Mouse (Mus musculus): ENCODE measurements around the gene Thnsl1. TPM values are rescaled to one million over a fixed set of nuclear protein-coding genes. Genes with fewer than 3 reads are reported as not detected.

The Thnsl1 gene
- polyA plus RNA-seq, 1 experiment from 2014 or later = 24.5 TPM

- WGBS = 94% methylated on average over 5 of the region's 5 CpGs
- no peaks in the 10 kb centered on the region; the same call in 1 of the 2 replicates for H3K9me3 ChIP-seq (replicated peaks; ENCODE audit: control insufficient read depth, low read length, poor library complexity, severe bottlenecking)
- H3K4me2 ChIP-seq (ENCODE audit: low read length) = no peak overlapping the region
- H3K27ac ChIP-seq (ENCODE audit: low read length) = no peak overlapping the region
- H3K4me1 ChIP-seq (ENCODE audit: control insufficient read depth, insufficient read depth, low read length) = no peaks in the 10 kb centered on the region
- ATAC-seq = no peak
- no peaks in the 10 kb centered on the region for H3K36me3 ChIP-seq (ENCODE audit: control insufficient read depth, insufficient read depth, low read length)
- no peak overlapping the region for H3K4me3 ChIP-seq (ENCODE audit: low read depth, low read length)
- no peaks in the 10 kb centered on the region for H3K27me3 ChIP-seq (ENCODE audit: control insufficient read depth, insufficient read depth, low read depth, low read length)
- no peak overlapping the region for H3K9ac ChIP-seq (ENCODE audit: low read depth, low read length)
Measured at GRCm38 (mm10) chr2:21195233-21195632, 10.3 kb upstream of the Thnsl1 start.

DNA sequence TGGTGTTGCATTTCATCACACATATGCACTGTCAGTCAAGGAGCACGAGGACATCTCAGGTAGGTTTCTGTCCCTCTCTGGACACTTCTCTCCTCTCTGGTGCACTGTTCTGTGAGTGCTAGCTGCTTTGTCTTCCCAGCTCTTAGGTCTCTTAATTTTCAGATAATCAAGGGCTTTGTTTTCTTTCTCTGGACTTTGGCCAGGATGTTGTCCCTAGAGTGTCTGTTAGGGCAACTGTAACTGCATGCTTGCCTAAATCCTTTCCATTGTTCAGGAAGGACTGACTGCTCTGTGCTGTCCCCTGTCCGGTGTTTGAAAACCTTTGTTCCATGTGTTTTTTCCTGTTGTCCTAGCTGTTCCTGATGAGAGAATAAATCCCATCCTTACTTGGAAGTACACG lies 6.5 kb upstream of the Thnsl1 start:
- Histone ChIP-seq H3K4me2 (ENCODE audit: low read length) (no peak overlapping the region), H3K4me1 (ENCODE audit: control insufficient read depth, insufficient read depth, low read length) (no peaks in the 10 kb centered on the region), H3K4me3 (ENCODE audit: low read depth, low read length) (no peak overlapping the region), H3K9me3 (replicated peaks; ENCODE audit: control insufficient read depth, low read length, poor library complexity, severe bottlenecking) (no peaks in the 10 kb centered on the region; the same call in 1 of the 2 replicates), H3K27me3 (ENCODE audit: control insufficient read depth, insufficient read depth, low read depth, low read length) (no peaks in the 10 kb centered on the region), H3K36me3 (ENCODE audit: control insufficient read depth, insufficient read depth, low read length) (no peaks in the 10 kb centered on the region), H3K27ac (ENCODE audit: low read length) (no peak overlapping the region), H3K9ac (ENCODE audit: low read depth, low read length) (no peak overlapping the region)
- ATAC-seq = no peak
- 68% methylated on average over 3 of the region's 3 CpGs for WGBS

DNA sequence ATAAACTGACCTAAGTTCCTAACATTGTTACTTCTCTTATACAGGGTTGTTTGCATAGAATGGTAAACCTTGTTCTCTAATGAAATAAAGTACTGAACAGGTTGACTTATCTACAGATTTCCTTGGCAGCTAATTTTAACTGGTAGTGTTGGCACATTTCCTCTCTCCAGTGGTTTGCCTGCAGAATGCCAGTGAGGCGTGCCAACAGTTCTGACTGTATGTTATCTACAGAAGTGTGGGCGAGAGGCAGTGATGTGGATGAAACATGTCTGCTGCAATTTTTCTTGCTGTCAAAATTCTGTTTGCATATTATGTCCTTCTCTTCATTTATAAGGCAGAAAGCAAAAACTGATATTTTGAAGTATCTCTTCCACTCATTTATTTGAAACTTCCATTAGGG lies 2.8 kb upstream of the Thnsl1 start:
- Histone ChIP-seq H3K9me3 (replicated peaks; ENCODE audit: control insufficient read depth, low read length, poor library complexity, severe bottlenecking) (no peaks in the 10 kb centered on the region), H3K27me3 (ENCODE audit: control insufficient read depth, insufficient read depth, low read depth, low read length) (no peaks in the 10 kb centered on the region), H3K4me1 (ENCODE audit: control insufficient read depth, insufficient read depth, low read length) (peaks cover 13% of the 10 kb centered on the region), H3K36me3 (ENCODE audit: control insufficient read depth, insufficient read depth, low read length) (no peaks in the 10 kb centered on the region), H3K4me2 (ENCODE audit: low read length) (no peak overlapping the region), H3K4me3 (ENCODE audit: low read depth, low read length) (no peak overlapping the region), H3K27ac (ENCODE audit: low read length) (no peak overlapping the region), H3K9ac (ENCODE audit: low read depth, low read length) (no peak overlapping the region)
- no peak for ATAC-seq
- WGBS = 87% methylated on average over 2 of the region's 2 CpGs

DNA sequence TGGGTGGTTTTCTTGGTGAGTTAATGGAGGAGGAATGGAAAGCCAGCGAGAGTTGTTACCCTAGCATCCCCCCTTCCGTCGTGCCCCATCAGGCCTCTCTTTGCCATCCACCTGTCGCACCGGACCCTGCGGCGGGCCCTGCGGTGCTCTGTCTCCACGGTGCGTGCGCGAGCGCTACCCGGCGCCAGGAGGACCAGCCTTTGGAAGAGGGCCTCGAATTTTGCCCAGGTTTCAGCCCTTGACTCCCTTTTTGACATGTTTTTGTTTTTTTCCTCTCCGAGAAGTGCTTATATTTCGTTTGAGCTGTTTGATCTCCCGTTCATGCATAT lies 271 bp downstream of the Thnsl1 start:
- under 1% methylated on average over 19 of the region's 19 CpGs for WGBS
- Histone ChIP-seq H3K36me3 (ENCODE audit: control insufficient read depth, insufficient read depth, low read length) (no peaks in the 10 kb centered on the region), H3K4me2 (ENCODE audit: low read length) (peak overlapping the region; percentile 54), H3K9ac (ENCODE audit: low read depth, low read length) (peak overlapping the region; percentile 70), H3K27ac (ENCODE audit: low read length) (peak overlapping the region; percentile 81), H3K4me3 (ENCODE audit: low read depth, low read length) (peak overlapping the region; percentile 53), H3K27me3 (ENCODE audit: control insufficient read depth, insufficient read depth, low read depth, low read length) (no peaks in the 10 kb centered on the region), H3K9me3 (replicated peaks; ENCODE audit: control insufficient read depth, low read length, poor library complexity, severe bottlenecking) (no peaks in the 10 kb centered on the region), H3K4me1 (ENCODE audit: control insufficient read depth, insufficient read depth, low read length) (peaks cover 15% of the 10 kb centered on the region)
- ATAC-seq = peak; percentile 93

DNA sequence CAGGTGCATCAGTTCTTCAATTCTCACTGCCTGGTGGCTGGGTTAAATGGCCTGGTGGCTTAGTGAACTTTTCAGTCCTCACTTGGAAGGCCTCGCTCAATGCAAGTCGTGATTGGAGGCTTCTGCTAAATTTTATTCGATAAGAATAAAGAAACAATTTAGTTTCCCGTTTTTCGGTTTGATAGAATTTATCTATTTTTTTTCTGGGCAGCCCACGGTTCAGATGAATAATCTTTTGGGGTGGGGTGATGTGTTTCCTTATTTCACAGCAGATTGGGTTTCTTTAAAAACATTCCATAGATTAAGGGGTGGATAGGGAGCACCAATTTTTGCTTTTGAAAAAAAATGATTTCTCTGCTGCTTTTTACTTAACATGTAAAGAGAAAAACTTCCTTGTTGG lies 754 bp downstream of the Thnsl1 start:
- peak overlapping the region; percentile 54 for H3K4me2 ChIP-seq (ENCODE audit: low read length)
- H3K9me3 ChIP-seq (replicated peaks; ENCODE audit: control insufficient read depth, low read length, poor library complexity, severe bottlenecking) = no peaks in the 10 kb centered on the region
- no peaks in the 10 kb centered on the region for H3K36me3 ChIP-seq (ENCODE audit: control insufficient read depth, insufficient read depth, low read length)
- H3K9ac ChIP-seq (ENCODE audit: low read depth, low read length) = peak overlapping the region; percentile 70
- peak overlapping the region; percentile 53 for H3K4me3 ChIP-seq (ENCODE audit: low read depth, low read length)
- 25% methylated on average over 6 of the region's 6 CpGs for WGBS
- peaks cover 15% of the 10 kb centered on the region for H3K4me1 ChIP-seq (ENCODE audit: control insufficient read depth, insufficient read depth, low read length)
- H3K27me3 ChIP-seq (ENCODE audit: control insufficient read depth, insufficient read depth, low read depth, low read length) = no peaks in the 10 kb centered on the region
- H3K27ac ChIP-seq (ENCODE audit: low read length) = peak overlapping the region; percentile 81
- no peak for ATAC-seq

DNA sequence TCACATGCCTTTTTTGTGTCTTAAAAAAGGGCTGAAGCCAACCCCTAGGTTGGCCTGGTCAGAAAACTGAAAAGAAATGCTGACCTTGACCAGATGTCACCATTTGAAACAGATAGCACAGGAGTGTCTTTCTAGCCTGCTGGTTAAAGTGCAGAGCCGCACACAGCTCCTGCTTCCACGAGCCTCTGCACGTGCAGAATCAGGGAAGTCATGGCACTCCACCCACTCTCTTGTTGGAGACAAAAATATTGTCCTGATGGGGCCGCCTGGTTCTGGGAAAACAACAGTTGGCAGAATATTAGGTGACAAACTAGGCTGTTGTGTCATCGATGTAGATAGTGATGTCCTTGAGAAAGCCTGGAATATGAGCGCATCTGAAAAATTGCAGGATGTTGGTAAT lies 5.8 kb downstream of the Thnsl1 start:
- no peak for ATAC-seq
- peaks cover 11% of the 10 kb centered on the region for H3K4me1 ChIP-seq (ENCODE audit: control insufficient read depth, insufficient read depth, low read length)
- no peak overlapping the region for H3K27ac ChIP-seq (ENCODE audit: low read length)
- H3K9ac ChIP-seq (ENCODE audit: low read depth, low read length) = no peak overlapping the region
- no peaks in the 10 kb centered on the region for H3K9me3 ChIP-seq (replicated peaks; ENCODE audit: control insufficient read depth, low read length, poor library complexity, severe bottlenecking)
- peaks cover under 1% of the 10 kb centered on the region; the same call in 1 of the 2 replicates for H3K36me3 ChIP-seq (ENCODE audit: control insufficient read depth, insufficient read depth, low read length)
- no peak overlapping the region for H3K4me2 ChIP-seq (ENCODE audit: low read length)
- H3K27me3 ChIP-seq (ENCODE audit: control insufficient read depth, insufficient read depth, low read depth, low read length) = no peaks in the 10 kb centered on the region
- WGBS = 87% methylated on average over 6 of the region's 6 CpGs
- no peak overlapping the region for H3K4me3 ChIP-seq (ENCODE audit: low read depth, low read length)

- Histone ChIP-seq H3K4me2 (ENCODE audit: low read length) (no peak overlapping the region), H3K4me1 (ENCODE audit: control insufficient read depth, insufficient read depth, low read length) (no peaks in the 10 kb centered on the region), H3K27me3 (ENCODE audit: control insufficient read depth, insufficient read depth, low read depth, low read length) (no peaks in the 10 kb centered on the region), H3K36me3 (ENCODE audit: control insufficient read depth, insufficient read depth, low read length) (peaks cover 3% of the 10 kb centered on the region; the same call in 1 of the 2 replicates), H3K27ac (ENCODE audit: low read length) (no peak overlapping the region), H3K4me3 (ENCODE audit: low read depth, low read length) (no peak overlapping the region), H3K9ac (ENCODE audit: low read depth, low read length) (no peak overlapping the region), H3K9me3 (replicated peaks; ENCODE audit: control insufficient read depth, low read length, poor library complexity, severe bottlenecking) (no peaks in the 10 kb centered on the region)
- no peak for ATAC-seq
Measured at GRCm38 (mm10) chr2:21214322-21214721, 8.8 kb downstream of the Thnsl1 start.

DNA sequence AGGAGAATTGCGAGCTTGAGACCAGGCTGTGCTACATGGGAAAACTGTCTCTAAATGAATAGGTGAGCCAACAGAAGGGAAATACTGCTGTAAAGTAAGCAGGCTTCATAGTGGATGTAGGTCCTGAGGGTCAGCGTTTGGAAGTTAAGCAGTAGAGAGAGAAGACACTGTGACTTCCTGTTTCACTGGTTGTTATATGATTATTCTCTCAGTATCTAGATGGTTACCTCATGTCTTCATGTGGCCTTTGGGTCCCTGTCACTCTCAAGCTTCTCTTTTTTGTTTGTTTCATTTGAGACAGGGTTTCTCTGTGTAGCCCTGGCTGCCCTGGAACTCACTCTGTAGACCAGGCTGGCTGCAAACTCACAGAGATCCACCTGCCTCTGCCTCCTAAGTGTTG lies 9.8 kb downstream of the Thnsl1 start:
- Histone ChIP-seq H3K36me3 (ENCODE audit: control insufficient read depth, insufficient read depth, low read length) (peaks cover 3% of the 10 kb centered on the region; the same call in 1 of the 2 replicates), H3K9ac (ENCODE audit: low read depth, low read length) (no peak overlapping the region), H3K4me3 (ENCODE audit: low read depth, low read length) (no peak overlapping the region), H3K4me1 (ENCODE audit: control insufficient read depth, insufficient read depth, low read length) (no peaks in the 10 kb centered on the region), H3K9me3 (replicated peaks; ENCODE audit: control insufficient read depth, low read length, poor library complexity, severe bottlenecking) (no peaks in the 10 kb centered on the region), H3K27me3 (ENCODE audit: control insufficient read depth, insufficient read depth, low read depth, low read length) (no peaks in the 10 kb centered on the region), H3K4me2 (ENCODE audit: low read length) (no peak overlapping the region), H3K27ac (ENCODE audit: low read length) (no peak overlapping the region)
- 94% methylated on average over 2 of the region's 2 CpGs for WGBS
- ATAC-seq = no peak

DNA sequence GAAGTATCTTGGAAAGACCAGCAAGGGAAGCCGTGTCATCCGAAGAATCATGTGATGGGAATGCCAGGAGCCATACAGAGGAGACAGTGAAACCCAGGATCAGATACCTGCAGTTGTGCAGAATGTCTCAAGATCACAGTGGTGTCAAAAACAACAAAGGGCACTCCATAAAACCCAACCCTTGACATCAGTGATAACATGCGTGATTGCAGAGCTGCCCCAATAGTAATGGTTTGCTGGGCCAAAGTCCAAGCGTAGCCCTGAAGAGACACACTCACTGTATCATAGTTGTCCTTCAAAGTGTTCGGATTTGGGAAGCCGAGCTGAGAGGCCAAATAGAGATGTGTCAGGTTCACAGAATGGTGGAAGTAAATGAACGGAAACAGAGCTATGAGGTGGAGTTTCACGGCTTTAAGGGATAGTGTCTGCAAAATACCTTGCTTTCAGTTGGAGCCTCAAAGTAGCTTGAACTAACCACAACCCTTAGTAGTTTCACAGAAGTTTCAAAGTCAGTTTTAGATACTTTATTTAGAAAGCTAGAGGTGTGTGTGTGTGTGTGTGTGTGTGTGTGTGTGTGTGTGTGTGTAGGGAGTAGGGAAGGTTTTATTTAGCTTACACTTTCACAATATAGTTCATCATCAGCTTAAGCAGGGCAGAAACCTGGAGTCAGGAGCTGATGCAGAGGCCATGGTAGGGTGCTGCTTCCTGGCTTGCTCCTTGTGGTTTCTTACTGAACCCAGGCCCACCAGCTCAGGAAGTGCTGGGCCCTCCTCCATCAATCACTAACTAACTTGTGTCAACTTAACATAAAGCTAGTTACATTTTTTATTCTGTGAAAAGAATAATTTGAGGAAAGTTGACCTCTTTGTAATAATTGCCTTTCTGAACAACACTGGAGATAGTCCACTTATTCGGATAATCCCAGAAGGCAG lies 17.2 kb downstream of the Thnsl1 start:
- Histone ChIP-seq H3K27me3 (ENCODE audit: control insufficient read depth, insufficient read depth, low read depth, low read length) (no peaks in the 10 kb centered on the region), H3K36me3 (ENCODE audit: control insufficient read depth, insufficient read depth, low read length) (peaks cover 5% of the 10 kb centered on the region; the same call in 1 of the 2 replicates), H3K9ac (ENCODE audit: low read depth, low read length) (no peak overlapping the region), H3K27ac (ENCODE audit: low read length) (no peak overlapping the region), H3K4me2 (ENCODE audit: low read length) (no peak overlapping the region), H3K4me3 (ENCODE audit: low read depth, low read length) (no peak overlapping the region), H3K4me1 (ENCODE audit: control insufficient read depth, insufficient read depth, low read length) (no peaks in the 10 kb centered on the region), H3K9me3 (replicated peaks; ENCODE audit: control insufficient read depth, low read length, poor library complexity, severe bottlenecking) (no peaks in the 10 kb centered on the region)
- WGBS = 93% methylated on average over 9 of the region's 9 CpGs
- no peak for ATAC-seq

All from midbrain, embryonic 16.5 days (tissue).